Mouse (Mus musculus): ENCODE data around the gene Cpz.
A peak's percentile ranks its signal among the peaks of the same experiment; 100 is the strongest.

The Cpz gene

GRCm38 (mm10) chr5:35525469-35526123, at the start of gene Cpz:
TSS of gene Cpz (minus strand) at chr5:35525698.
- DNase-seq (ENCODE audit: low spot score) = no peak

GRCm38 (mm10) chr5:35574653-35575599, 49.4 kb upstream of the Cpz start, which contains the start of gene Trmt44:
TSS of gene Trmt44 (minus strand) at chr5:35575070.
- peak; percentile 91 for DNase-seq (ENCODE audit: low spot score)

- no peak for DNase-seq (ENCODE audit: low spot score)
Observed at GRCm38 (mm10) chr5:35571546-35571945, 46.0 kb upstream of the Cpz start.

GRCm38 (mm10) chr5:35566632-35567031, 41.1 kb upstream of the Cpz start:
- no peak for DNase-seq (ENCODE audit: low spot score)

- DNase-seq (ENCODE audit: low spot score) = no peak
Observed at GRCm38 (mm10) chr5:35565217-35565616, 39.7 kb upstream of the Cpz start.

- peak; percentile 66 for DNase-seq (ENCODE audit: low spot score)
Observed at GRCm38 (mm10) chr5:35563449-35563848, 38.0 kb upstream of the Cpz start.

GRCm38 (mm10) chr5:35562616-35563015, 37.1 kb upstream of the Cpz start:
- no peak for DNase-seq (ENCODE audit: low spot score)

GRCm38 (mm10) chr5:35559447-35559846, 33.9 kb upstream of the Cpz start:
- no peak for DNase-seq (ENCODE audit: low spot score)

- no peak for DNase-seq (ENCODE audit: low spot score)
Observed at GRCm38 (mm10) chr5:35557946-35558621, 32.6 kb upstream of the Cpz start.

- DNase-seq (ENCODE audit: low spot score) = no peak
Observed at GRCm38 (mm10) chr5:35556393-35556792, 30.9 kb upstream of the Cpz start.

GRCm38 (mm10) chr5:35552838-35553539, 27.5 kb upstream of the Cpz start:
- DNase-seq (ENCODE audit: low spot score) = no peak

- no peak for DNase-seq (ENCODE audit: low spot score)
Observed at GRCm38 (mm10) chr5:35551855-35552837, 26.6 kb upstream of the Cpz start.

- DNase-seq (ENCODE audit: low spot score) = no peak
Observed at GRCm38 (mm10) chr5:35546127-35546526, 20.6 kb upstream of the Cpz start.

- DNase-seq (ENCODE audit: low spot score) = no peak
Observed at GRCm38 (mm10) chr5:35541059-35541790, 15.7 kb upstream of the Cpz start.

GRCm38 (mm10) chr5:35540555-35540954, 15.1 kb upstream of the Cpz start:
- DNase-seq (ENCODE audit: low spot score) = no peak

- no peak for DNase-seq (ENCODE audit: low spot score)
Observed at GRCm38 (mm10) chr5:35539576-35539975, 14.1 kb upstream of the Cpz start.

- no peak for DNase-seq (ENCODE audit: low spot score)
Observed at GRCm38 (mm10) chr5:35538022-35538421, 12.5 kb upstream of the Cpz start.

GRCm38 (mm10) chr5:35537474-35537873, 12.0 kb upstream of the Cpz start:
- no peak for DNase-seq (ENCODE audit: low spot score)

- DNase-seq (ENCODE audit: low spot score) = no peak
Observed at GRCm38 (mm10) chr5:35536271-35536670, 10.8 kb upstream of the Cpz start.

GRCm38 (mm10) chr5:35531586-35531985, 6.1 kb upstream of the Cpz start:
- no peak for DNase-seq (ENCODE audit: low spot score)

Measured in layer of hippocampus, adult 11-12 months (tissue).